Mouse (Mus musculus): Measurements from ENCODE around the gene H2-DMb1. TPM values are rescaled to one million over a fixed set of nuclear protein-coding genes. Genes with fewer than 3 reads are reported as not detected.

H2-DMb1 gene
- polyA plus RNA-seq, 1 experiment from 2014 or later = 4.0 TPM

DNA sequence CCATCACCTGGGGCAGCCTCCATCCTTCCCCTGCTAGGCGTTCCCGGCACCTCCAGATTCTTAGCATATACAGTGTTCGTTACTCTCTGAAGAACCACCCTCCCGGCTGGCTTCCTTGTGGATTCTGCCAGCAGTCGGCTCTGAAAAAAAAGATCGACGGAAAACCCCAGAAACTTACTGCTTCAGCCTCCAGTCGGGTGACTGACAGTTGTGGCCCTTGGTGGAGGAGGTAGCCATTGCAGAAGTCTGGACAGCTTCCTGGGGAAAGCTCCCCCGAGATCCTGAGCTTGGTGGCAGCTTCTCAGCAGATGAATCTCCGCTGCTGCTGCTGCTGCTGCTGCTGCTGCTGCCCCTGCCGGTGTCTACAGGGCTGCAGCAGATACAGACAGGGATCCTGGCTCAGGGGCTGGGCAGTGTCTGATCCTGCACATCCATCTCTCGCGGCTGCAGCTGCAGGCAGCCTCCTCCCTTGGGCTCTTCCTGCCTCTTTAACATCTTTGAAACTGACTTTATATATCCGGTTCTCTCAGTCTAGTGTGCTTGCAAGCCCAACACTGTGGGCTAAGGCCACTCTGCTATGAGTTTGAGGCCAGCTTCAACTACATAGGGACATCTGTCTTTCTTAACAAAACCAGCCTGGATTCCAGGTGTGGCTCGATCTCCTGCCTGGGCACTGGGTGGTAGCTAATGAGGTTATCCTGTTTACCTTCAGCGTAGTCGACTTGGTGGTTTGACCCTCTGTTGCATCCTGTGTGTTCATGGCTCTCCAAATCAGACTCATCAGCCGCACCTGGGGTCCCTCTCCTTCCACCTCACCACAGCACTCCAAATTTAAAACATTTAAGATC is 23.7 kb upstream of the H2-DMb1 start:
- H3K9ac ChIP-seq (ENCODE audit: low read length) = peak overlapping the region; percentile 8; the same call in 1 of the 2 replicates
- peak overlapping the region; percentile 39 for H3K4me2 ChIP-seq (ENCODE audit: low read depth, low read length)
- peaks cover 17% of the 10 kb centered on the region for H3K4me1 ChIP-seq (ENCODE audit: control insufficient read depth, insufficient read depth, low read length)
- peak overlapping the region; percentile 49; the same call in 1 of the 2 replicates for H3K27ac ChIP-seq (ENCODE audit: low read length)
- no peaks in the 10 kb centered on the region for H3K36me3 ChIP-seq (ENCODE audit: control insufficient read depth, insufficient read depth)
- no peak for ATAC-seq (replicated peaks; ENCODE audit: extremely low read depth, insufficient read depth, low FRiP score)
- H3K4me3 ChIP-seq (ENCODE audit: low read length) = peak overlapping the region; percentile 17; the same call in 1 of the 2 replicates
- H3K27me3 ChIP-seq (ENCODE audit: control insufficient read depth, insufficient read depth, low read length) = no peaks in the 10 kb centered on the region
- no peaks in the 10 kb centered on the region for H3K9me3 ChIP-seq (replicated peaks; ENCODE audit: control insufficient read depth, low read length)
- 22% methylated on average over 18 of the region's 18 CpGs for WGBS

DNA sequence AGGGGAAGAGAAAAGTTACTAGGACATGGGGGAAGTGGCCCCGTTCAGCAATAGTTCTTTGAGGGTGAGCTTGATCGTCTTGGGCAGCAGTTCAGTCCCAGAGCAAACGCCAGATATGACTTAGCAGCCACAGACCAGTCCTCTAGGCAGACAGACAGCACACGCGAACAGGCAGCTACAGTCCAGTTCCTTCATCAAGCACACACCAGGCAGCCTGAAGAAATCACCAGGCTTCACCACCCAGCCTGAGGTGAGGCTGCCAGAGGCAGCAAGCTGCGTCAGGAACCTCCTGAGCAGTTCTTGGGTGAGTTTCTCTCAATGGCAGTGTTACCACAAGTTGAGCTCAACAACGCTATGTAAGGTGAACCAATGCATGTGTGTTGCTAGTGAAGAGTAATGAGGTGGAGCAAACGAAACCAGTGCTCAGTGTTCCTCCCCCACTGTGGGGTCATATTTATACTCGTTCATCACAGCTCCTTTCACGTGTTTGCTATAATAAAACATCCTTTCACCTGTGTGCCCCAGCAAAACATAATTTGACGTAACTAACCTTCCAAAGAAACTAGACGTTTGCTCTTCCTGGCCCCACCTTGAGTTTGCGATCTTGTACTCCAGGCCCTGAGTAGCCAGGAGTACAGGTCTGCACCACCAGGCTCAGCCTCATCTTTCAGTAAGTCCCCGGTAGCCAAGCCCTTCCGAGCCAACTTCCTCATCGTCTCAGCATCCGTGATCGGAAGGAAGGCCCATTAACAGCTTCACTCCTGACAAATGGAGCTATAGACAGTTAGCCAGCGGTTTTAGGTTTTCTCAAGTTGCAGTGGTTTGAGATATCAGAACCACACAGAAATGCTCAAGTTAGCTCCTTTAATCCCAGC is 22.6 kb upstream of the H2-DMb1 start:
- H3K4me3 ChIP-seq (ENCODE audit: low read length) = no peak overlapping the region
- H3K27me3 ChIP-seq (ENCODE audit: control insufficient read depth, insufficient read depth, low read length) = no peaks in the 10 kb centered on the region
- no peaks in the 10 kb centered on the region for H3K36me3 ChIP-seq (ENCODE audit: control insufficient read depth, insufficient read depth)
- no peak for ATAC-seq (replicated peaks; ENCODE audit: extremely low read depth, insufficient read depth, low FRiP score)
- H3K9me3 ChIP-seq (replicated peaks; ENCODE audit: control insufficient read depth, low read length) = no peaks in the 10 kb centered on the region
- H3K27ac ChIP-seq (ENCODE audit: low read length) = no peak overlapping the region; the same call in 1 of the 2 replicates
- WGBS = 71% methylated on average over 19 of the region's 19 CpGs
- H3K9ac ChIP-seq (ENCODE audit: low read length) = no peak overlapping the region
- H3K4me1 ChIP-seq (ENCODE audit: control insufficient read depth, insufficient read depth, low read length) = peaks cover 10% of the 10 kb centered on the region
- H3K4me2 ChIP-seq (ENCODE audit: low read depth, low read length) = no peak overlapping the region

DNA sequence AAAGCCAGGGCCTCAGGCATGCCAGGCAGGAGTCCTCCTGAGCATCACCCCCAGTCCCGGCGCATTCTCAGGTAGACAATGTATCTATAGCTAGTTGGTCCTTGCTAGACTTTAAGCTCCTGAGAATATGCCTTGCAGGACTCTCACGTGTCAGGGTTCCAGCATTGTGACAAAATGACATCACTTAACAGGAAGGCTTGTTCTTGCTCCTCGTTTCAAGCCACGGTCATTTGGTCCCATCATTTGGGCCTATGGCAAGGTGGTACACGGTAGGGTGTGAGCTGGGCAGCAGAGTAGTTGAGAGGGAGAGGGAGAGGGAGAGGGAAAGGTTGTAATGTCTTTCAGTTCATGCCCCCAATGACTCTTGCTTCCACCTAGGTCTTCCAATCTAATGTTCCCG is 21.0 kb upstream of the H2-DMb1 start:
- H3K36me3 ChIP-seq (ENCODE audit: control insufficient read depth, insufficient read depth) = no peaks in the 10 kb centered on the region
- peaks cover 3% of the 10 kb centered on the region; the same call in 1 of the 2 replicates for H3K27me3 ChIP-seq (ENCODE audit: control insufficient read depth, insufficient read depth, low read length)
- H3K27ac ChIP-seq (ENCODE audit: low read length) = no peak overlapping the region
- H3K9me3 ChIP-seq (replicated peaks; ENCODE audit: control insufficient read depth, low read length) = no peaks in the 10 kb centered on the region
- WGBS = 72% methylated on average over 7 of the region's 7 CpGs
- no peak overlapping the region for H3K9ac ChIP-seq (ENCODE audit: low read length)
- no peak for ATAC-seq (replicated peaks; ENCODE audit: extremely low read depth, insufficient read depth, low FRiP score)
- H3K4me3 ChIP-seq (ENCODE audit: low read length) = no peak overlapping the region
- peaks cover 9% of the 10 kb centered on the region for H3K4me1 ChIP-seq (ENCODE audit: control insufficient read depth, insufficient read depth, low read length)
- no peak overlapping the region for H3K4me2 ChIP-seq (ENCODE audit: low read depth, low read length)

DNA sequence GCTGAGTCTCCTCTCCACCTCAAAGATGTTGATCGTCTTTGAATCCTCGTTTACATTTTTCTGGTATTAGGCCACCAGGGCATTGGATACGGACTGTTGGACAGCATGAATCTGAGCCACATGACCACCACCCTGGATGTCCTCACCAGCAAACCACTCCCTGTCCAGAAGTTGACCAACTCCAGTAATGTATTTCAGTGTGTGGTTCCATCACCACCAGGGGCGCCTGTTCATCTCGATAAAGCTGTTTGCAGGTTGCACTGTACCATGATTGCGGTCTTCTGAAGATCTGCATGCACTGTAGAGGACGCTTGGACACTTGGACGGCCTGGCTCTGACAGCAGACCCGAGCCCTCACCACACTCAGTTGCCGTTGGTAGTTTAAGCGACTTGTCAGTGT is 19.6 kb upstream of the H2-DMb1 start:
- ATAC-seq (replicated peaks; ENCODE audit: extremely low read depth, insufficient read depth, low FRiP score) = no peak
- no peaks in the 10 kb centered on the region for H3K36me3 ChIP-seq (ENCODE audit: control insufficient read depth, insufficient read depth)
- peaks cover 15% of the 10 kb centered on the region; the same call in 1 of the 2 replicates for H3K27me3 ChIP-seq (ENCODE audit: control insufficient read depth, insufficient read depth, low read length)
- WGBS = 77% methylated on average over 11 of the region's 11 CpGs
- H3K9me3 ChIP-seq (replicated peaks; ENCODE audit: control insufficient read depth, low read length) = no peaks in the 10 kb centered on the region
- H3K9ac ChIP-seq (ENCODE audit: low read length) = no peak overlapping the region
- peaks cover 9% of the 10 kb centered on the region for H3K4me1 ChIP-seq (ENCODE audit: control insufficient read depth, insufficient read depth, low read length)
- H3K4me2 ChIP-seq (ENCODE audit: low read depth, low read length) = no peak overlapping the region
- no peak overlapping the region for H3K4me3 ChIP-seq (ENCODE audit: low read length)
- H3K27ac ChIP-seq (ENCODE audit: low read length) = no peak overlapping the region

GRCm38 (mm10) chr17:34134451-34134850 is 18.4 kb upstream of the H2-DMb1 start:
- WGBS = 73% methylated on average over 3 of the region's 3 CpGs
- Histone ChIP-seq H3K27me3 (ENCODE audit: control insufficient read depth, insufficient read depth, low read length) (peaks cover 21% of the 10 kb centered on the region; the same call in 1 of the 2 replicates), H3K27ac (ENCODE audit: low read length) (no peak overlapping the region), H3K4me3 (ENCODE audit: low read length) (no peak overlapping the region), H3K4me1 (ENCODE audit: control insufficient read depth, insufficient read depth, low read length) (peaks cover 4% of the 10 kb centered on the region; the same call in 1 of the 2 replicates), H3K9me3 (replicated peaks; ENCODE audit: control insufficient read depth, low read length) (no peaks in the 10 kb centered on the region), H3K4me2 (ENCODE audit: low read depth, low read length) (no peak overlapping the region), H3K36me3 (ENCODE audit: control insufficient read depth, insufficient read depth) (no peaks in the 10 kb centered on the region), H3K9ac (ENCODE audit: low read length) (no peak overlapping the region)
- ATAC-seq (replicated peaks; ENCODE audit: extremely low read depth, insufficient read depth, low FRiP score) = no peak

GRCm38 (mm10) chr17:34135297-34136224 is 17.3 kb upstream of the H2-DMb1 start:
- Histone ChIP-seq H3K9me3 (replicated peaks; ENCODE audit: control insufficient read depth, low read length) (no peaks in the 10 kb centered on the region), H3K27me3 (ENCODE audit: control insufficient read depth, insufficient read depth, low read length) (peaks cover 25% of the 10 kb centered on the region; the same call in 1 of the 2 replicates), H3K4me3 (ENCODE audit: low read length) (peak overlapping the region; percentile 53), H3K9ac (ENCODE audit: low read length) (peak overlapping the region; percentile 52; the same call in 1 of the 2 replicates), H3K4me2 (ENCODE audit: low read depth, low read length) (peak overlapping the region; percentile 83), H3K27ac (ENCODE audit: low read length) (peak overlapping the region; percentile 26; the same call in 1 of the 2 replicates), H3K4me1 (ENCODE audit: control insufficient read depth, insufficient read depth, low read length) (peaks cover 12% of the 10 kb centered on the region), H3K36me3 (ENCODE audit: control insufficient read depth, insufficient read depth) (no peaks in the 10 kb centered on the region)
- ATAC-seq (replicated peaks; ENCODE audit: extremely low read depth, insufficient read depth, low FRiP score) = peak; percentile 98
- WGBS = 7% methylated on average over 31 of the region's 31 CpGs

- 67% methylated on average over 7 of the region's 7 CpGs for WGBS
- no peak overlapping the region for H3K9ac ChIP-seq (ENCODE audit: low read length)
- H3K4me2 ChIP-seq (ENCODE audit: low read depth, low read length) = no peak overlapping the region
- H3K9me3 ChIP-seq (replicated peaks; ENCODE audit: control insufficient read depth, low read length) = no peaks in the 10 kb centered on the region
- ATAC-seq (replicated peaks; ENCODE audit: extremely low read depth, insufficient read depth, low FRiP score) = no peak
- H3K36me3 ChIP-seq (ENCODE audit: control insufficient read depth, insufficient read depth) = no peaks in the 10 kb centered on the region
- peaks cover 12% of the 10 kb centered on the region for H3K4me1 ChIP-seq (ENCODE audit: control insufficient read depth, insufficient read depth, low read length)
- H3K27ac ChIP-seq (ENCODE audit: low read length) = no peak overlapping the region
- no peak overlapping the region for H3K4me3 ChIP-seq (ENCODE audit: low read length)
- H3K27me3 ChIP-seq (ENCODE audit: control insufficient read depth, insufficient read depth, low read length) = peaks cover 35% of the 10 kb centered on the region
Measured at GRCm38 (mm10) chr17:34137601-34138000, 15.3 kb upstream of the H2-DMb1 start.

DNA sequence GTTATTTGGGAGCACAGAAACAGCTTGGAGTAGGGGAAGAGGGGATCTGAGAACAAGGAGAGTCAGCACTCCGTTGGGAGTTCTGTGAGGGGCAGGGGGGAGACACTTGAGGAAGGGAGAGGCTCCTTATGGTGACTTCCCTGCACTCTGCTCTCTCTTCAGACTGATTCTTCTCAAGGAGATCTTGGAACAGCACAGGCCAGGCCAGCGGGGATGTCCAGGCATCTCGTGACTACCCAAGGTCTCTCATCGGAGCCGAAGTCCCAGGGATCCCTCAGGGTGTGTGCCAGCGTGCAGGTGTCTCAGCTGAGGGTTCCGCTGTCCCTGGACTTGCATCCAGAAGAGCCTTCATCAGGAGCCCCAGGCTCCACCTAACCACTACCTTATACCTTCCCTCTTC is 14.2 kb upstream of the H2-DMb1 start:
- no peak overlapping the region for H3K9ac ChIP-seq (ENCODE audit: low read length)
- no peak overlapping the region for H3K4me3 ChIP-seq (ENCODE audit: low read length)
- no peaks in the 10 kb centered on the region for H3K36me3 ChIP-seq (ENCODE audit: control insufficient read depth, insufficient read depth)
- no peak overlapping the region for H3K27ac ChIP-seq (ENCODE audit: low read length)
- peaks cover 12% of the 10 kb centered on the region for H3K4me1 ChIP-seq (ENCODE audit: control insufficient read depth, insufficient read depth, low read length)
- no peak overlapping the region for H3K4me2 ChIP-seq (ENCODE audit: low read depth, low read length)
- H3K27me3 ChIP-seq (ENCODE audit: control insufficient read depth, insufficient read depth, low read length) = peaks cover 35% of the 10 kb centered on the region
- no peak for ATAC-seq (replicated peaks; ENCODE audit: extremely low read depth, insufficient read depth, low FRiP score)
- 71% methylated on average over 7 of the region's 7 CpGs for WGBS
- no peaks in the 10 kb centered on the region for H3K9me3 ChIP-seq (replicated peaks; ENCODE audit: control insufficient read depth, low read length)

Data from heart, embryonic 16.5 days (tissue).